Mouse (Mus musculus) right cerebral cortex, adult 2 months (tissue): ENCODE measurements at regions not wholly inside any gene's neighbourhood (a gene's known extent, or its start where the extent isn't known, plus 50 kb on each side); places are given as distances from the start of the nearest gene placed in this dataset.

Experiments
- DNase-seq, 2 experiments: peaks; one replicate each; pipeline ENCODE4 v3.0.0; 2021 to 2022; ENCODE audit warnings: low spot score in 2 of 2

DNA sequence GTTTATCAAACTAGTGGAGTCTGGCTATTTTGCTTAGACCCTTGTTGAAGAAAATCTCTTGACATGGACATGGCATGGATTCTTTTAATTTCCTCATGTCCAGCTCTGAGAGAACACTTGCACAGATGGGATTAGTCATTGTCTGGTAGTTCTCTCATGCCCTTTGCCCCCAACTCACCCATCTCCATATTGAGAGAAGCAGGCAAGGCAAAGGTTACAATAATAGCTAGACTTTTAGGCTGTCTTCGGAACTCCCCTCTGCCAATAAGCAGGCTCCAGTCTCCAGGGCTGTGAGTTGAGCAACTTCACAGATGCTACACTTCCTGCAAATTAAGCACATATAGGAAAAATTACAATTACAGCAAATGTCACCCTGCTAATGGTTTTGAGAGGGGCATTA, 558.0 kb upstream of the Alcam start:
- no peak for DNase-seq

GRCm38 (mm10) chr16:52988852-52989397, 535.1 kb upstream of the Alcam start:
- no peak for DNase-seq

DNA sequence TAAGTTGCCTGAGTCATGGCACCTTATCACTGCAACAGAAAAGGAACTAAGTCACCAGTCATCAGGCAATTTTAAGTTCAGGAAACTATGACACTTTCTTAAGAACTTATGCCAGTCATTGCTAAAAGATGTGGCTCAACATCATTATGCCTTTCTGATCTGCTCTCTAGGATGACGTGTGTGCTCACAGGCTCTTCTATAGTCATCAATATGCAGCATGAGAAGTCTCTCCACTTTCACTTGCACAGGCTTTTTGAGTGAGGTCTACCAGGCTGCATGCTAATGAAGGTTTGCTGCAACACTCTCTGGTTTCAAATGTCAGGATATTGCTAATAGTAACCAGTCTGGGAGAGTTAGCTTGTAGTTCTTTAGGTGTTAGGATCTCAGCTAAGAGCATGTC, 530.5 kb upstream of the Alcam start:
- DNase-seq, result no peak

DNA sequence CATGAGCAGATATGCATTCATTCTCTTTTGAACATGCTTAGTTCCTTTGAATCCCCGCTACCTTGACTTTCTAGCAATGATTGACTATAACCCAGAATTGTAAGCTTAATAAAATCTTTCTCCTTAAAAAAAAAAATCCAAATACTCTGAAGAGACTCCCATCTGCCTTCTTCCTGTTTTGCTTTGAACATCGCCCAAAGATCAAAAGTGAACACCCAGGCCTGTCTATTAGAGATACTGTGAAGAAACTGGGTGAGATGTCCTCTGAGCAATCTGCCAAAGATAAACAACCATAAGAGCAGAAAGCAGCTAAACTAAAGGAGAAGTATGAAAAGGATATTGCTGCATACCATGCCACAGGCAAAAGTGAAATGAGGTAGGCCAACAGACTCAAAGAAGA, 527.1 kb upstream of the Alcam start:
- no peak for DNase-seq

DNA sequence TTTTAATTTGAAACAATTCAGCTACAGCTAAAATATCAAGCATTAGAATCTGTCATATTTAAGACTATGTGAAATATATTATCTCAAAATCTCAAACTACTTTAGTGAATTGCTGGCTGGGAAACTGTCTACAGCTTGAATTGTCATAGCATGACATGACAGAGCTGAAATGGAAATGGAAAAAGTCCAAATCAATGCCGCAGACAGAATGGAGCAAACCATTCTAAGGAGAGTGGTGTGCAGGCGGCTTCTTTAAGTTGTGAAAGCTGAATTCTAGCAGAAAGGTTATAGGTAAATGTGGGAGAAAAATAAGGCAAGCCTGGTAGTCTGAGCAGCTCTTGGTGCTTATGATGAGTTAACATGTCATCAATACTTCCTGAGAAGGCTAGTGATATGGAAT, 518.9 kb upstream of the Alcam start:
- no peak for DNase-seq

DNA sequence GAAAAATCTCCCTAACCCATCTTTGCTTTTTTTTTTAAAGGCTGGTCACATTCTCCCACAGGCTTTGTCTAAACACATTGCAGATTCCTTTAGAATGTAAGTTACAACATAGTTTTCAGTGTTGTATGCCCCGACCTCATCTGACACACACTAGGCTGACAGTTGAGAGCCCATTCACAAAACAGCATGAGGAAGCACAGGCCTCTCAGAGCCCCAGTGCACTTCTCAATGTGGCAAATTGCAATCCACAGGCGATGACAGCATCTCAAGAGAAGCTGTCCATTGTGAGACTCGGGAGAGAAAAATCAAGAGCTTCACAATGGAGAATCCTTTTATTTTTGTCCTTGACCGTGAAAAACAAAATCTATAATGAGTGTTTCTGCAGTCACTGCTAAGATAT, 493.8 kb upstream of the Alcam start:
- DNase-seq, result no peak

GRCm38 (mm10) chr16:52934749-52935148, 480.9 kb upstream of the Alcam start:
- no peak for DNase-seq

DNA sequence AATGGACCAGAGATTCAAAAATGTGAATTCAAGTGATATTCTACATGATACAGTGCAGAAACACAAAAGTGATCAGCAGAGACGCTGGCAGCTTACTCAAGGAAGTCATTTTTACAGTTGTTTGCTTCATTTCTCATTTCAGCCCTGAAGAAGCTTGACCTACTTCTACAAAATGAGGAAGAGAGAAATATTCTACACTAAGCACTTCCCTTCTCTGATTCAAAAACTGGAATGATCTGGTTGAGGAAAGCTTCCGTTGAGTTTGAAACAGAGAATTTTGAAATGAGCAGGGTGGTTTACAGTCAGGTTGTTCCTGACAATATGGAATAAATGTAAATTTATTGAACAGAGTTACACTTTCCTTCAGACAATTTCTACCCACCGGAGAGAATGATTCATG, 478.1 kb upstream of the Alcam start:
- DNase-seq, result no peak

DNA sequence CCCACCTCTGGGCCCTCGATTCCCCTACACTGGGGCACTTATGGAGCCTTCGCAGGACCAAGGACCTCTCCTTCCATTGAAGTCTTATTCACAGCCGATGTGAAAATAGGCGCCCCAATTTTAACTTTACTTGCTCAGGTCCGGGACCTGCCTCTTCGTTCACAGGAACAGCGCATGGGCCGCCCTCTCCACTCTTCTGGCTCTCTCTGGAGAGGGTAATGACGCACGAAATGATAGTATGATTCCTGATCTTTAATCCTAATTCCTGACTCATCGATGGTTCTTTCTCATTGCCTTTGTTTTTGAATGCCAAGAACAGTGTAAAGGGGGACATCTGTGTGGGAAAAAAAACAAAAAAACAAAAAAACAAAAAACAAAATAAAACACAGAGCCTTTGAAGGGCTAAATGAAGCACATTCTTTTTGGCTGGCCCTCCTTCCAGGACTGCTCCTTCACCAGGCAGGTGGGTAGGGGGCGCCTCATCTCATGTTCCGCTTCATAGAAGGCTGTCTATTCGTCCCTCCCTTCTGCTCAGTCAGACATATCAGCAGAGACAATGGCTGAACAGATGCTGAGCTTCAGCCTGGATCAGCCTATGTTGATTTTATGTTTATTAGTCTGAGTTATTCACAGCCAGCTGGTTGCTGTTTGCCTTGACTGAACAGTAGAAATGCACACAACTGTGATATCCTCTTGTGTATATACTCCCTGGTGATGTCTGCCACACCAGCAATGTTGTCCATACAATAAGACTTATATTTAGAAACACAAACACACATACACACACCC, 438.8 kb upstream of the Alcam start:
- DNase-seq, result no peak

DNA sequence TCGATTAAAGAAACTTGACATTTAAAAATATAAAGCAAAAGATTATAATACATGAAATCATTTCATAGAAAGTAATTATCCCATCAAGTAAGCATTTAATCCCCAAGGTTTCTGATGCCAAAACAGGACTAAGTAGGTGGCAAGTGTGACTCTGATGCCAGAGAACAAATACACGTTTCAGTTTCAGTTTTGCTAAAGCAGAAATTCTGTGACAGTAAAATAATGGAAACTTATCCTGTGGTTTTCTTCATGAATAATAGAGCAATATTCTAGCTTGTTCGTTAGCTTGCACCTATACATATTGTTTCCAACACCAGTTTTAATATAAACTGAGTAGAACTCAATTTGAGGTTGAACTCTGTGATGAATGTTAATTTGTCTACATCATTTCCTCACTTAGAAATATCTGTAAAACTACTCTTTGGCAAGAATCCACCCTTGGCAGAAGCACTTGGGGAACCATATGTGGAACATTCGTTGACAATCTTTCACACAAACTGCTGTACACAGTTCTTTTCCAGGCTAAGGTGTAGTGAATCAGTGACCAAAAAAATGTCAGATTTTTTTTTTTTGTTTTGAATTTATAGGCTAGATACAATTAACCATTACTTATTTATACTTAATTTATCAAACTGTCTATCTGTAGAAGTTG, 425.7 kb upstream of the Alcam start:
- DNase-seq, result peak; percentile 11 to 22

DNA sequence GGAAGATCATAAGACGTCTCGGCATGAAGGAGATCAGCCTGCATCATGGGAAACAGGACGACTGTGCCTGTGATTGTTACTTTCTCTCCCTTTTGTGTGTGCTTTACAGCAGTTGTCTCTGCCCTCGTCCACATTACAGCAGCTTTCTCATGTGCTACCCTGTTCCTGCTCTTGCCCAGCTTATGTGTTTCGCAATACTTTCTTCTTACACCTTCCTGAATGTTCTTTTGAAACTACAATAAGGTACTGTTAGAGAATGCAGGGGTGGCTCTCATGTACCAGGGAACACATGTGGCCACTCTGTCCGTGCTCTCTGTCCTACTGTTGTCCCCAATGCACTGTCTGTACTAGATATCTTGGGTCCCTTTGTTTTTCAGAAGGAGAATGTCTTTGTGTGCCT, 414.0 kb upstream of the Alcam start:
- DNase-seq, result no peak

GRCm38 (mm10) chr16:52863554-52863953, 409.7 kb upstream of the Alcam start:
- DNase-seq, result no peak

- DNase-seq, result no peak
These were observed 407.4 kb upstream of the Alcam start for GRCm38 (mm10) chr16:52861263-52861662.

GRCm38 (mm10) chr16:52858441-52859209, 404.8 kb upstream of the Alcam start:
- DNase-seq, result no peak

- no peak for DNase-seq
These were observed 397.3 kb upstream of the Alcam start for GRCm38 (mm10) chr16:52851129-52851528.

- DNase-seq, result no peak
These were observed 365.1 kb upstream of the Alcam start for GRCm38 (mm10) chr16:52818976-52819375.

DNA sequence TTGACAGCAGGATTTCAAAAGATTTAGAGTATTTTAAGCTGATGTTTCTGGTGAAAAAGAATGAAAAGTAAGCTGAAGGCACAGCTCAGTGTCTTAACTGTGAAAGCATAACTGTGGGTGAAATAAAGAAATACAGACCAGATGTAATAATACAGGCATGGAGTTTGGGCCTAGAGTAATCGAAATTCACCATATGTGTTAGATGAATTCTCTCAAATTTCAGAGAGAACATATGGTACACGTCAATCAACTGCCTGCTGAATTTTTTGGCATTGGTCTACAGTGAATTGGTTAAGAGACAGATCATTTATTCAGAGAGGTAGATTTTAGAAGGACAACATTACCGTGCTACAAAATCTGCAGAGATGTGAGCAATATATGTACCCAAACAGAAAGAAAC, 357.3 kb upstream of the Alcam start:
- no peak for DNase-seq

DNA sequence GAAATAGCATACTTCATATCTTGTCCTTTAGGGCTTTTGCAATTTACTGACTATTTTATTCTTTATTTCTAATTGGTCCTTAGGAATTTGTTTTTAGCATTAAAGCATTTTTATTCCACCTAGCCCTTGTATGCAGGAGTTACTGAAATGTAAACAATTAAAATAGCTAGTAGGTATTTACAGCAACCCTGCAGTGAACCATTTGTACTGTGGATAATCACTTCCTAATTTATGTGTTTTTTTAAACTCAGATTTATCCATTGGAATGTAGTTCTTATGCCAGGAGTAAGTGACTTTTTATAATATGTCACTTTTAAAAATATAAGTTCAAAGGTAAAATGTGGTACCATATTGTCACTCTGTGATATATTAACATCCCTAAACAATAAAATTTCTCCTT, 350.5 kb upstream of the Alcam start:
- no peak for DNase-seq

- no peak for DNase-seq
These were observed 346.0 kb upstream of the Alcam start for GRCm38 (mm10) chr16:52799715-52800392.

- no peak for DNase-seq
These were observed 341.3 kb upstream of the Alcam start for GRCm38 (mm10) chr16:52795184-52795583.

GRCm38 (mm10) chr16:52789946-52790345, 336.1 kb upstream of the Alcam start:
- DNase-seq, result no peak

DNA sequence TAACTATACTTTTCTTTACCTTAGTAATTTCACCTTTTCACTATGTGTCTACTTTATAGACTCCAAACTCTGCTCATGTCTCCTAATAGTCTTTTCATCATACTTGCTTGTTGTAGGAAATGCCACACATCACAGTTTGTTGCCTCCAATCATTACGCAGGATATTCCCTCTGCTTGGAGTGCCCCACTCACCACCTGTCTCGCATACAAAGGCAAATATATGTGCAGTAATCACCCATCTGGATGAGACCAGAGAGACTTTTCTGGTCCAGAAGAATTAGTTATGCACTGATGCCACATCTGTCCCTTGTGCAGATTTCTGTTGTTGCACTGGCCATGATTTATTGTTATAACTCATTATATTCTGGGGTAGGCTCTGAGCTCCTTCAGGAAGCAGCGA, 293.9 kb upstream of the Alcam start:
- DNase-seq, result no peak
